Mouse (Mus musculus): Measurements from ENCODE around the gene Fgfr2.

Fgfr2 gene

GRCm38 (mm10) chr7:132365111-132365510, 758.0 kb downstream of the Fgfr2 start:
- DNase-seq (ENCODE audit: low spot score) = no peak

- no peak for DNase-seq (ENCODE audit: low spot score)
These were observed 758.6 kb downstream of the Fgfr2 start for GRCm38 (mm10) chr7:132364506-132364905.

GRCm38 (mm10) chr7:132360336-132360735, 762.8 kb downstream of the Fgfr2 start:
- no peak for DNase-seq (ENCODE audit: low spot score)

GRCm38 (mm10) chr7:132358709-132359108, 764.4 kb downstream of the Fgfr2 start:
- no peak for DNase-seq (ENCODE audit: low spot score)

DNA sequence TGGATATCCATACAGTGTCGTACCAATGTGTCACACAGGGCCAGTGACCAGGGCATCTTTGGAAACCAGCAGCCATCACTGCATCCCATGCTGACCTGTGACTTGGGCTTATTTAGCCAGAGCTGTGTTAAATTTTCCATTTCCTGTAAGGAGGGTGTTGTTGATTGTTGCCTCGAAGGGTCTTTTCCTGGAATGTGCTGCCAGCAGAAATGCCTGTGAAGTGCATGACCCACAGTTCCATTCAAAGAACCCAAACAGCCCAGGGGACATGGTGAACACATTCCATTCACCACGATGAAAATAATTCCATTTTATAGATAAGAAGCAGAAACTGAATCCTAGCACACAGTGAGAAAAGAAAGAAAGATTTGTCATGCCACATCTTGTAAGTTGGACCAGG, 764.9 kb downstream of the Fgfr2 start:
- DNase-seq (ENCODE audit: low spot score) = no peak

DNA sequence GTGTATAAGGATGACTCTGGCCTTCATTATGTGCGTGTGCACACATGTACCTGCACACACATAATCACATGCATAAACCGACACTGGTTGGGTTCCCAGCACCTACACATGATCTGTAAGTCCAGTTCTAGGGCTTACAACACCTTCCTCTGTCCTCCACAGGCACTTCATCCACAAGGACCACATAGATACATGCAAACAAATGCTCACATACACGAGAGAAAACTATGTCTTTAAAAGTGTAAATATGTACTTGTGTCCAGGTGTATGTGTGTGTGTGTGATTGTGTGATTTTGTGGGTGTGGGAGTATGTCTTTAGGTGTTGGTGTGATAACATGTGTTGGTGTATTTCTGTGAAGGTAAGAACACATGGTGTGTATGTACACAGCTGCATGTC, 765.3 kb downstream of the Fgfr2 start:
- no peak for DNase-seq (ENCODE audit: low spot score)

GRCm38 (mm10) chr7:132356881-132357840, 766.0 kb downstream of the Fgfr2 start:
- no peak for DNase-seq (ENCODE audit: low spot score)

DNA sequence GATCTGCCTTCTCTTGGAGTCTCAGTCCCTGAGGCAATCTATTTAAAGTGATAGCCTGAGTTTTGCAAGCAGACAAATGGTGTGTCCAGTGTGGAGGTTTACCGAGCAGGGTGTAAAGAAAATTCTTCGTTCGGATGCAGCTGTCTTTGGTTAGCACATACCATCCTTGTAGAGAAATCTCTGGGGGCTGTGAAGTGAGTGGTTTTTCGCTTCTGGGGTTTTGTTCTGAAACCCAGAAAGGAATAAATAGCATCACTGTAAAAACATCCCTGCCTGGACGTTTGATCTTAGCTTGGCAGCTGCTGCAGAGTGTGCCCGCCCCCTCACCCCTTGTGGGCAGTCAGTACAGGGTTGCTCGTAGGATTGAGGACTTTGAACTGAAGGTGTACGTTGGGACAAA, 767.0 kb downstream of the Fgfr2 start:
- no peak for DNase-seq (ENCODE audit: low spot score)

GRCm38 (mm10) chr7:132355767-132356166, 767.4 kb downstream of the Fgfr2 start:
- no peak for DNase-seq (ENCODE audit: low spot score)

GRCm38 (mm10) chr7:132349075-132349572, 774.0 kb downstream of the Fgfr2 start:
- no peak for DNase-seq (ENCODE audit: low spot score)

DNA sequence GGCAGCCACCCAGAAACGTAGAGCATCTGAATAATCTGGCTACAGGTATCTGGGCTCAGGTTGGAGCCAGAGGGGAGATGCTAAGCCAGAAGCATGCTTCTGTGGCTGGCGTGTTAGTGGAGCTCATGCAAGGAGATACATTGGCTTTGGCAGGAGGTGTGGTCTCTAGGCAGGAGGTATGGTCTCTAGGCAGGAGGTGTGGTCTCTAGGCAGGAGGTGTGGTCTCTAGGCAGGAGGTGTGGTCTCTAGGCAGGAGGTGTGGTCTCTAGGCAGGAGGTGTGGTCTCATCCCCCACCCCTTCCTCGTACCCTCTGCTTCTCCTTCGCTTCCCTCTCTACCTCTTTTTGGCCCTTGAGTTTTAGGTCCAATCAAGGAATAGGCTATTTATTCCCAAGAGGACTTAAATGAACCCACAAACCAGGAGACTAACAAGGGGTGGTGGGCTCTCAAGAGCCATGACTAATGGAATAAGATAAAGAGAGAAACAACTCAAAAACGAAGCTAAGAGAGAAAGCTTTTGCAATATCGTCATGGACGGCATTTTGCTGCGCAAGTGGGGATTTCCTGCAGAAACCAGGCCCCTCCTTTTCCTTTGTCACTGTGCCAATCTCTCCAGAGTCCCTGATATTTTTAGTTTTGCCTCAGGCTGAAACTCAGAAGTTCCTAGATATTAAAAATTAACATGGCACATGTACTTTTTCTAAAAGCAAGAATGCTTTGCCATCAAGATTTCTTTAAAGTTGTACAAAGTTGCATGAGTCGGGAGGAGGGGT, 775.7 kb downstream of the Fgfr2 start:
- no peak for DNase-seq (ENCODE audit: low spot score)

- DNase-seq (ENCODE audit: low spot score) = no peak
These were observed 777.6 kb downstream of the Fgfr2 start for GRCm38 (mm10) chr7:132345526-132346070.

DNA sequence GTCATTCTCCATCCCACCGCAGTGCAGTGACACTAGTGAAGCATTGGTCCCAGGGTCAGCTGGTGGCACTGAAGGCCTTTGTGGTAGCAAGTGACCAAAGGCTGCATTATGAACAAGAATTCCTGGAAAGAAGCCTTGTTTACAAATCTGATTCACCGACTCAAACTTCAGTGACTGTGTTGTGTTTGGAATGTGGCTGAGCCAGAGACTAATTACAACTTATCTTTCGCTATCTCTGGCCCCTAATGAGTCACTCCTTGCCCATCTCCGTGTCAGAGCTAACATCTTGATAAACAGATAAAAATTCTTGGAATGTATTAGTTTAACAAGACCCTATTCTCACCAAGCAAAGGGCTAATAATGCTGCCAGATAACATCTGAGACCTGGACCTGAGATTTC, 778.5 kb downstream of the Fgfr2 start:
- DNase-seq (ENCODE audit: low spot score) = no peak

DNA sequence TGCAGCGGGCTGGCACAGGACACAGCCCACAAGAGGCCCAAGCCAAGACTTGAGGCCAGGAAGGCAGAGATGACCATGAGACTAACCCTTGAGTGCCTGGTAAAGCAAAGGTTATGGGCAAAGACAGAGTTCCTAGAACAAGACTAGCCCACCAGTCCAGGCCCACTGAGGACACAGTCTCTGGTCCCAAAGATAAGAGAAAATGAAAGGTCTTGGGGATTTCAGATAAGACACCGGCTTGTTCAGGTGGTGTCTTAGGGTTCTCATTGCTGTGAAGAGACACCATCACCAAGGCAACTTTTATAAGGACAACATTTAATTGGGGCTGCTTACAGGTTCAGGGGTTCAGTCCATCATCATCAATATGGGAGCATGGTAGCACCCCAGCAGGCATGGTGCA, 779.2 kb downstream of the Fgfr2 start:
- DNase-seq (ENCODE audit: low spot score) = no peak

DNA sequence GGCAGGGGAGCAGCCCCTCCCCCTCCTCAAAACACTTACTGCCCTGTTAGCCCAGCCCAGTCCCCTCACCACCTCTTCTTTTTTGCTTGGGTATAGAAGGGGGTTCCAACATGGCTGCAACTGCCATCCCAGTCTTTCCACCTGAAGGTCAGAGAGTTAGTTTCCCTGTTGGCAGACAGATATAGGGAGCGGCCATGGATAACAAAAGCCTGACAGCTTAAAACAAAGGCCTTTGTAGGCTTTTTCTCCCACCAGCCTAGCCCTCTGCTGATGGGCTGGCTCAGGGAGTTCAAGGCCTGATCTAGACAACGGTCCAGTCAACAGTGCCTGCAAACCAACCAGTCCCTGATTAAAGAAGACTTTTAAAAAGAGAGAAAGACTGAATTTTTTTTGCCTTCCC, 780.0 kb downstream of the Fgfr2 start:
- DNase-seq (ENCODE audit: low spot score) = no peak

- DNase-seq (ENCODE audit: low spot score) = no peak
These were observed 783.9 kb downstream of the Fgfr2 start for GRCm38 (mm10) chr7:132339041-132339839.

DNA sequence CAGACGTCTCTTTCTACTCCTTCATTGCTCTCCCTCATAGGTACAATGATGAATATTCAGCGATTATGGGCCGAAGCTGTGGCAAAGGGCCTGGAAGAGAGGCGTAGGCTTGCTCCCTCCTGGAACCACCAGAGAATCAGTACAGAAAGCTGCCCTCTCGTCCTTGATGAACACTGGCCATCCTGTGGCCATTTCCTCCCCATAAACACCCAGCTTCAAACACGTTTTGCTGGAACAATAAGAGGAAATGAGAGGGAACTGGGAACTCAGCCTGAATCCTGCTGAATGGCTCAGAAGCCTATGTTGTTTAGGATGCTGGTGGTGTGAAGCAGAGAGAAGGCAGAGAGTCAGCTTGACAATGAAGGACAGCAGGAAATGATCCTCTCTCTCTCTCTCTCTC, 784.8 kb downstream of the Fgfr2 start:
- no peak for DNase-seq (ENCODE audit: low spot score)

GRCm38 (mm10) chr7:132337268-132337917, 785.8 kb downstream of the Fgfr2 start:
- DNase-seq (ENCODE audit: low spot score) = no peak

GRCm38 (mm10) chr7:132336781-132337180, 786.4 kb downstream of the Fgfr2 start:
- DNase-seq (ENCODE audit: low spot score) = no peak

- no peak for DNase-seq (ENCODE audit: low spot score)
These were observed 787.8 kb downstream of the Fgfr2 start for GRCm38 (mm10) chr7:132335367-132335766.

GRCm38 (mm10) chr7:132333078-132333477, 790.1 kb downstream of the Fgfr2 start:
- DNase-seq (ENCODE audit: low spot score) = no peak
